Mouse (Mus musculus): Measurements from ENCODE around the gene Krt26.

The Krt26 gene

DNA sequence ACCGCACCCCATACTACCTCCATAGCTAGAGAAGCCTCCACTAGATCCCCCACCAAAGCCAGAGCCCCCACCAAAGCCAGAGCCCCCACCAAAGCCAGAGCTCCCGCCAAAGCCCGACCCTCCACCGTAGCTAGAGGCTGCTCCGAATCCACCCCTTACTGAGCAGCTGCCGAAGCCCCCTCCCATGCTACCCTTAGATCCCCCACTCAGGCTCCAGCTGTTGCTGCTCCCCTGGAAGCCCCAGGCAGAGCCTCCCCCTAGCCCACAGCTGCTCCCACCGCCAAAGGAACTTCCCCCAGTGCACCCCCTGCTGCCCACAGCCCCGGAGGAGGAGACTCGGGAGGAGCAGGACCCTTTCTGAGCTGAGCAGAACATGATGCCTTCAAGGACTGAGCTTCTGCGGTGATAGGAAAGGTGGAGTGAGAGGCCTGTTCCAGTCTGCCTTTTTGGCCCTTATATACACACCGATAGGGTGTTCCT is 52.9 kb downstream of the Krt26 start, which contains the start of gene Krt24:
TSS of gene Krt24 (minus strand) at position 430 of the 480 bp plus-strand sequence.
- DNase-seq (ENCODE audit: extremely low read depth, low read depth), result no peak

DNA sequence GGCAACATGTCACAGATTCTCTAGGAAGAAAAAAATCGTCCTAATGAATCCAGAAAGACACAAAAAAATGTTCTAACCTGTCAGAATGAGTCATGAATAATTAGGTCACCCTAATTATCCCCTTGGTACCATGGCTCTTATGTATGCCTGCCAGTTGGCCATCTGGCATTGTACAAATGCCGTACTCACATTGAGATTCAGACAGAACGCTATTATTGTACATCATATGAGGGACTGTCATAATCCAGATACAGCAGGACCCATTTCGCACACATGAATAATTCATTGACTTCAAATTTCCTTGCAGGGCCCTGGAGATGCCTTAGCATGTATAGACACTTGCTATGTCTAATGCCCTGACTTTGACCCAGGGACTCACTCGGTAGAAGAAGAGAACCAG is 53.8 kb downstream of the Krt26 start:
- DNase-seq (ENCODE audit: extremely low read depth, low read depth), result no peak

DNA sequence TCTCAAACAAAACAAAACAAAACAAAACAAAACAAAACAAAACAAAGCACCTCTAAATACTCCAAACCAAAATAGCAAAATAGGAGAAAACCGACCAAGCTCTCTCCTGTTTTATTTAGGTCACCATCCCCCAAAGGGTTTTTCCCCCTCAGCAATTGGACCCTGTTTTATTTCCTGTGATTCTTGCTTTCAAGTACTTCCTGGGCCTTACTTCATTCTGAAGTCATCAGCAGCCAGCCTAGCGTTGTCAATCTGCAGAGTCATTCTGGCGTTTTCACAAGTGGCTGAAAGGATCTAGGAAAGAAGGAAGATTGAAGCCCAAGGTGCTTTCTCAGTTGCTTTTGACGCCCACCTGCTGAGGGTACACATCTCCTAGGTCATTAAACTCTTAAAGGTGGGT is 54.4 kb downstream of the Krt26 start:
- DNase-seq (ENCODE audit: extremely low read depth, low read depth), result no peak

DNA sequence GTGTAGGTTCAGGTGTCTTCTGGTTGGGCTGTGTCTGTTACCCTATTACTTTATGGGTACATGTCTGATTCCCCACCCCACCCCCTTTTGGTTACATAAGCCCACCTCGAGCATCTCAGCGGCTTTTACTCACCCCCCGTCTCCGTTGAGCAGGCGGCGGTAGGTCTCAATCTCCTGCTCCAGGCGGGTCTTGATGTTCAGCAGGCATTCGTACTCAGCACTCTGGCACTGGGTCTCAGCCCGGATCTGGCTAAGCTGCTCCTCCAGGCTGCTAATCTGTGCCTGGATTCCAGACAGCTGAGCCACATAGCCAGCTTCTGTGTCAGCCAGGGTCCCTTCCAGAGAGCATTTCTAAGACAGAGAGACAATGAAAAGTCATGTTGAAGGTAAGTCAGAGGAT is 56.6 kb downstream of the Krt26 start:
- no peak for DNase-seq (ENCODE audit: extremely low read depth, low read depth)

DNA sequence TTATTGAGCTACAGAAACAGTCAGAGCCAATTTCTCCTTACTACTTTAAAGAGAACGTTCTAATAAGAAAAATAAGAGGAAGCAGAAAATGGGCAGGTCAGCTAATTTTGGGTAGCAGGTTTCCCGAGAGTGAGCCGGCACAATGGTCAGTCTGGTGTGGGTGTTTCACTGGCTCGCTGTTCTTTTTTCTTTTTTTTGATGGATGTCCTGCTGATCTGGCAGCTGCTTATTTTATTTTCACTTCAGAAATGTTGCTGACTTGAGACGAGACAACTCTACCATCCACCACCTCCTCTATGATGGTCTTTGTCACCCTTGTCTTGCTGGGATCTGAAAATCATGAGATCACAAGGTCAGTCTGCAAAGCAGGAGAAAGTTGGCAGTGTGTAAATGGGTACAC is 57.8 kb downstream of the Krt26 start:
- no peak for DNase-seq (ENCODE audit: extremely low read depth, low read depth)
